Mouse (Mus musculus) intestine, embryonic 16.5 days (tissue): ENCODE measurements around the gene Topors. TPM values are rescaled to one million over a fixed set of nuclear protein-coding genes. Genes with fewer than 3 reads are reported as not detected.
A peak's percentile ranks its signal among the peaks of the same experiment; 100 is the strongest.

Experiments used
- ATAC-seq: fragments of 200-750 bp; cut with Nextera tagmentation; 2 replicates; pipeline ENCODE4 v1.8.0; 2017; ENCODE audit warnings: moderate TSS enrichment, moderate library complexity
- H3K27ac ChIP-seq: fragments of 300-500 bp; sonication (generic); 2 replicates; pipeline ENCODE4 v1.5.1; 2014; ENCODE audit warnings: mild to moderate bottlenecking, low read length
- H3K27me3 ChIP-seq: fragments of 300-500 bp; sonication (generic); replicated peaks from 2 replicates; pipeline ENCODE4 v1.6.1; 2014; ENCODE audit warnings: low read length, control low read depth, mixed read lengths; ENCODE audit not compliant: control insufficient read depth, insufficient read depth
- H3K36me3 ChIP-seq: fragments of 300-500 bp; sonication (generic); 2 replicates; pipeline ENCODE4 v1.6.1; 2014; ENCODE audit warnings: low read length, control low read depth; ENCODE audit not compliant: control insufficient read depth, insufficient read depth
- H3K4me1 ChIP-seq: fragments of 300-500 bp; sonication (generic); 2 replicates; pipeline ENCODE4 v1.6.1; 2014; ENCODE audit warnings: low read length, control low read depth, mixed read lengths; ENCODE audit not compliant: control insufficient read depth, insufficient read depth
- H3K4me2 ChIP-seq: fragments of 300-500 bp; sonication (generic); 2 replicates; pipeline ENCODE4 v1.6.1; 2014; ENCODE audit warnings: low read depth, low read length, control low read depth
- H3K4me3 ChIP-seq: fragments of 300-500 bp; sonication (generic); 2 replicates; pipeline ENCODE4 v1.5.1; 2014; ENCODE audit warnings: mild to moderate bottlenecking, low read length
- H3K9ac ChIP-seq: fragments of 300-500 bp; sonication (generic); 2 replicates; pipeline ENCODE4 v1.6.1; 2014; ENCODE audit warnings: low read depth, low read length
- H3K9me3 ChIP-seq: fragments of 300-500 bp; sonication (generic); 2 replicates; pipeline ENCODE4 v1.6.1; 2016; ENCODE audit warnings: low read length, control low read depth; ENCODE audit not compliant: control insufficient read depth
- WGBS: fragments of 180-500 bp; shearing (Covaris S2); extraction: QIAGEN DNeasy Blood & Tissue Kit; methylation state at CpG from one replicate; pipeline ENCODE4 v1.1.7; 2014; 5-methylcytosine and 5-hydroxymethylcytosine counted together
- polyA plus RNA-seq: library from polyadenylated mRNA; unstranded; fragments of >200 nt; fragmentation: Nextera tagmentation; extraction: Ambion mirVana; gene quantifications from 2 replicates; pipeline ENCODE4 v1.2.1, GENCODE M21; 2015

Topors gene
- polyA plus RNA-seq, 1 experiment from 2014 or later = 30.4 TPM

- Histone ChIP-seq H3K4me2 (peak overlapping the region; percentile 75), H3K27me3 (no peaks in the 10 kb centered on the region), H3K4me1 (0 out of 2 replicates have a peak, but pooled peaks cover 4% of the 10 kb centered on the region), H3K9me3 (no peaks in the 10 kb centered on the region), H3K27ac (peak overlapping the region; percentile 65), H3K36me3 (peaks cover 2% of the 10 kb centered on the region; the same call in 1 of the 2 replicates), H3K4me3 (peak overlapping the region; percentile 62), H3K9ac (peak overlapping the region; percentile 69)
- 3% methylated on average over 17 of the region's 17 CpGs for WGBS
- peak; percentile 87 for ATAC-seq
Measured at GRCm38 (mm10) chr4:40238483-40239408, 30.9 kb downstream of the Topors start.

- ATAC-seq = no peak
- Histone ChIP-seq H3K4me2 (no peak overlapping the region), H3K4me3 (no peak overlapping the region), H3K27ac (no peak overlapping the region), H3K36me3 (peaks cover 2% of the 10 kb centered on the region; the same call in 1 of the 2 replicates), H3K4me1 (0 out of 2 replicates have a peak, but pooled peaks cover 4% of the 10 kb centered on the region), H3K27me3 (no peaks in the 10 kb centered on the region), H3K9me3 (no peaks in the 10 kb centered on the region), H3K9ac (no peak overlapping the region)
- 84% methylated on average over 4 of the region's 4 CpGs for WGBS
Measured at GRCm38 (mm10) chr4:40236829-40237228, 32.8 kb downstream of the Topors start.

DNA sequence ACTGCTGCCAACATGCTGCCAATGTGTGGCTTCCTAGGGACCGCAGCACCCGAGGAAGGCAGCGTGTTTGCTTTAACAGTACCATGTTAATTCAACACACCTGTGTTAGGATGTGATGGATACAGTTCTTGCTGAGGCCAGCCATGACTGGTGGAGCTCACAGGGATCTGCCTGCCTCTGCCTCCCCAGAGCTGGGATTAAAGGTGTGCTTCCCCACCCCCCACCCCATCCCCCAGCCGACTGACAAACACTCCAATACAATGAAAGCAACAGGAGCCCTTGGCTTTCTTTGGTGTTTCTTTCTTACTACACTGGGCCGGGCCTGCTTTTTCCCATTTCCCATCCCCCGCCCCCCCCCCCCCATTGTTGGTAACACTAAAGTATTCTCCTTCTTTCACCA, 35.4 kb downstream of the Topors start:
- Histone ChIP-seq H3K9me3 (no peaks in the 10 kb centered on the region), H3K9ac (no peak overlapping the region), H3K27ac (no peak overlapping the region), H3K36me3 (peaks cover 2% of the 10 kb centered on the region; the same call in 1 of the 2 replicates), H3K4me3 (no peak overlapping the region), H3K27me3 (no peaks in the 10 kb centered on the region), H3K4me2 (no peak overlapping the region), H3K4me1 (0 out of 2 replicates have a peak, but pooled peaks cover 4% of the 10 kb centered on the region)
- no peak for ATAC-seq
- WGBS = 85% methylated on average over 5 of the region's 6 CpGs

GRCm38 (mm10) chr4:40233062-40233664, 36.5 kb downstream of the Topors start:
- no peaks in the 10 kb centered on the region for H3K9me3 ChIP-seq
- no peak for ATAC-seq
- no peak overlapping the region for H3K4me3 ChIP-seq
- no peaks in the 10 kb centered on the region for H3K4me1 ChIP-seq
- H3K9ac ChIP-seq = no peak overlapping the region
- H3K27me3 ChIP-seq = no peaks in the 10 kb centered on the region
- H3K27ac ChIP-seq = no peak overlapping the region
- WGBS = 91% methylated on average over 7 of the region's 7 CpGs
- H3K36me3 ChIP-seq = peaks cover 2% of the 10 kb centered on the region; the same call in 1 of the 2 replicates
- H3K4me2 ChIP-seq = no peak overlapping the region

GRCm38 (mm10) chr4:40229723-40230122, 39.9 kb downstream of the Topors start:
- no peak for ATAC-seq
- Histone ChIP-seq H3K4me3 (no peak overlapping the region), H3K4me1 (no peaks in the 10 kb centered on the region), H3K27me3 (no peaks in the 10 kb centered on the region), H3K9ac (no peak overlapping the region), H3K9me3 (no peaks in the 10 kb centered on the region), H3K27ac (no peak overlapping the region), H3K36me3 (peaks cover 2% of the 10 kb centered on the region; the same call in 1 of the 2 replicates), H3K4me2 (no peak overlapping the region)
- WGBS = 95% methylated on average over 6 of the region's 6 CpGs

GRCm38 (mm10) chr4:40227886-40228285, 41.8 kb downstream of the Topors start:
- Histone ChIP-seq H3K27me3 (no peaks in the 10 kb centered on the region), H3K9me3 (no peaks in the 10 kb centered on the region), H3K4me3 (no peak overlapping the region), H3K9ac (no peak overlapping the region), H3K36me3 (no peaks in the 10 kb centered on the region), H3K4me1 (no peaks in the 10 kb centered on the region), H3K27ac (no peak overlapping the region), H3K4me2 (no peak overlapping the region)
- no peak for ATAC-seq
- 84% methylated on average over 7 of the region's 7 CpGs for WGBS

DNA sequence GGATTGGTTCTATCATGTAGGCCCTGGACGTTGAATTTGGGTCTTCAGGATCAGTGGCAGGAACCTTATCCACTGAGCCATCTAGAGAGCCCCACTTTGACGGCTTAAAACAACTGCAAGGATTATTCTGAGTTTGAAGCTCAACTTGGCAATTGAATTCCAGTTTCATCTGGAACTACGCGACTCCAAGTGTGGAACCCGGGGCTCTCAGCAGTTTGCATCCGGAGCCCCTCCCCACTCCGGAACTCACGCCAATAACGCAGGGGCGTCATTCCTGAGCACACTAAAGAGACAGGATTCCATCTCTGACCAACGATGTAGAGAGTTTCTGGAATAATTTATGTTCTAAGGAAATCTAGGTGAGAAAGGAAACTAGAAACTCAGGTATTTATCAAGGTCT, 42.5 kb downstream of the Topors start:
- no peak overlapping the region for H3K4me2 ChIP-seq
- 81% methylated on average over 11 of the region's 11 CpGs for WGBS
- no peaks in the 10 kb centered on the region for H3K36me3 ChIP-seq
- no peaks in the 10 kb centered on the region for H3K4me1 ChIP-seq
- H3K27me3 ChIP-seq = no peaks in the 10 kb centered on the region
- ATAC-seq = no peak
- no peaks in the 10 kb centered on the region for H3K9me3 ChIP-seq
- no peak overlapping the region for H3K4me3 ChIP-seq
- no peak overlapping the region for H3K27ac ChIP-seq
- no peak overlapping the region for H3K9ac ChIP-seq

DNA sequence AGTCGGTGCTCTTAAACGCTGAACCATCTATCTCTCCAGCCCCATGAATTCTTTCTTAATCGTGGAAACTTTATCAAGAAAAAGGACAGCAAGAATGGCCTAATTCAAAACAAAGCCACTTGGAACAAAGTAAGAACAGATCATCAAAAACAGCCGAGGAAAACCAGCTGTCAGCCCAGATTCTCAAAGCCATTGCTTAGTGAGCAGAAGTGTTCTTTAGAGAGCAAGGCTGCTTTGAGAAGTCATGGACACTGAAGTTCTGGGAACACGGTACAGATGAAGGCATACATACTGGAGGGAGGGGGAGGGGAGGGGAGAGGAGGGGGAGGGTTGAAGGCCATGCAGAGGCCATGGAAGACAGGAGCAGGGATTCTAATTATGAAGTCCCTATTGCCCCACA, 43.6 kb downstream of the Topors start:
- no peak overlapping the region for H3K9ac ChIP-seq
- H3K4me1 ChIP-seq = peaks cover 1% of the 10 kb centered on the region; the same call in 1 of the 2 replicates
- WGBS = 57% methylated on average over 5 of the region's 5 CpGs
- H3K27me3 ChIP-seq = no peaks in the 10 kb centered on the region
- no peak overlapping the region for H3K27ac ChIP-seq
- H3K4me3 ChIP-seq = no peak overlapping the region
- ATAC-seq = no peak
- no peaks in the 10 kb centered on the region for H3K9me3 ChIP-seq
- H3K36me3 ChIP-seq = no peaks in the 10 kb centered on the region
- H3K4me2 ChIP-seq = no peak overlapping the region

DNA sequence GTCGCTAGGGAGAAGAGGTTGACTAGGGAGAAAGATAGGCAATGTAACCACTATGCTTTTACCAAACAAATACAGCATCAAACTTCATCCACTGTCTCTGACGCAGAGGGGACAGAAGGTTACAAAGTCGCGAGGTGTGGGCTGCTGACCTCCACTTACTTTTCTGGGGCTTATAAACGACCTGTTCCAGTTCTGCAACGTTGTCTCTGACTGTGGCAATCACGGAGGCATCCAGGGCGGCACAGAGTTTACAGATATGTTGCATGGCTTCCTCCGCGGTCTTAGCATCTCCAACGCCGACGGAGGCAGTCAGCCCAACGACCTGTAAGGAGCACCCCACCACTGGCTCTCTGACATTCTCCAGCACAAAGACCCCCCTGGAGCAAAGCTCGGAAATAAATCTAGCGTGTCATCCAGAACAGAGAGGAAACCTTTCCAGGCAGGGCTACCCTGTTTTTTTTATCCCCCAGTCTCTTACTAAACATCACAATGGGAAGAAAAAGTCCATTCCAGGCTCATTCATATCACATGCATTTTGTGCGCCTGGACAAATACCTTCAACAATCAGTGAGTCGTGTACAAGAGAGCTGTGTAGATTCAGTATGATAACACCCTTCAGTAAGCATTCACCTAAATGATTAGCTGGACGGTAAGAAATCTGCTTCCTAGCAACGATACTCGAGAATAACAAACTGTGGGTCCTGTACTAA, 47.6 kb downstream of the Topors start:
- H3K4me3 ChIP-seq = no peak overlapping the region
- ATAC-seq = no peak
- peaks cover 9% of the 10 kb centered on the region; the same call in 1 of the 2 replicates for H3K4me1 ChIP-seq
- no peak overlapping the region for H3K9ac ChIP-seq
- no peak overlapping the region for H3K4me2 ChIP-seq
- 40% methylated on average over 21 of the region's 21 CpGs for WGBS
- H3K27me3 ChIP-seq = no peaks in the 10 kb centered on the region
- no peaks in the 10 kb centered on the region for H3K36me3 ChIP-seq
- H3K27ac ChIP-seq = no peak overlapping the region
- no peaks in the 10 kb centered on the region for H3K9me3 ChIP-seq
